Mouse (Mus musculus) cortical plate, adult 2 months (tissue): ENCODE results near the gene Sf3a1.

ENCODE experiments used
- CTCF ChIP-seq: fragments of 200-500 bp; IDR thresholded peaks from 2 replicates; pipeline ENCODE4 v1.5.1; 2011; ENCODE audit warnings: mild to moderate bottlenecking, control low read depth, low read length; ENCODE audit not compliant: insufficient read depth; ENCODE audit errors: extremely low read depth
- POLR2A ChIP-seq: fragments of 200-500 bp; IDR thresholded peaks from 2 replicates; pipeline ENCODE4 v1.6.1; 2011; ENCODE audit warnings: mild to moderate bottlenecking, low read length, control low read depth; ENCODE audit not compliant: insufficient read depth; ENCODE audit errors: extremely low read depth

DNA sequence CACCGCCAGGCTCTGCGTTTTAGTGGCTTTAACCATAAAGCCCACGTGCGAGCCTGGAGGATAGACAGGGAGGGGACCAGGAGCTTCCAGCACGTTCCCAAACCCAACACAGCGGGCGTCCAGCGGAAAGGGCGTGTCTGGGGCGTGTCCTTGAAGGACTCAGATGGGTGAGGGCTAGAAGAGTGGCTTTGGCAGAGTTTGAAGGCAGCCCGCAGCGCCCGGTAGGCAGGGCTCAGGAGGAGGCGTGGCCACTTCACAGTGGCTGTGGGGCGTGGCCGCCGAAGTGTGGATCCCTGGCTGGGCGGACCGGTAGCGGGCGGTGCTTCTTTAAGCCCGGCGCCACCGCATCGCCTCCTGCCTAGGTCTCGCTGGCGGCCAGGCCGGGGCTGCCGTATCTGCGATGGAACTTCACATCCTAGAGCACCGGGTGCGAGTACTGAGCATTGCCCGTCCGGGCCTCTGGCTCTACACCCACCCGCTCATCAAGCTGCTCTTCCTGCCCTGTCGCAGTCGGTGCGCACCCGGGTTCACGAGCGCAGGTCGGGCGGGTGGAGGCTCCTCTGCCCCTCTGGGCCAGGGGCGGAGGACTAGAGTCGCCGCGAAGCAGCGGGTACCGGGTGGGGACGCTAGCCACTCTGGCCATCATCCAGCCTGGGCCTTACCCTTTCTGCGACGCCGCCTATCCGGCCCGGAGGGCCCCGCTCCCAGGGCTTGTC, 57.9 kb downstream of the Sf3a1 start, which contains the start of gene Castor1:
- TF ChIP-seq CTCF, result no peak
- TF ChIP-seq POLR2A, result 0 out of 2 replicates have a peak, but pooled peaks have one; percentile 17
